Mouse (Mus musculus) heart, embryonic 12.5 days (tissue): ENCODE data around the gene 2010111I01Rik. TPM values are rescaled to one million over a fixed set of nuclear protein-coding genes. Genes with fewer than 3 reads are reported as not detected.

Source experiments
- ATAC-seq: fragments of 200-750 bp; cut with Nextera tagmentation; 2 replicates; pipeline ENCODE4 v1.8.0; 2017; ENCODE audit warnings: moderate TSS enrichment, moderate library complexity; ENCODE audit not compliant: insufficient number of reproducible peaks, low FRiP score
- H3K27ac ChIP-seq: fragments of 300-500 bp; sonication (generic); 2 replicates; pipeline ENCODE4 v1.5.1; 2016; ENCODE audit warnings: mild to moderate bottlenecking, moderate library complexity; ENCODE audit not compliant: poor library complexity, severe bottlenecking
- H3K27me3 ChIP-seq: fragments of 300-500 bp; sonication (generic); replicated peaks from 2 replicates; pipeline ENCODE4 v1.6.1; 2016; ENCODE audit warnings: mild to moderate bottlenecking, moderate library complexity
- H3K36me3 ChIP-seq: fragments of 300-500 bp; sonication (generic); 2 replicates; pipeline ENCODE4 v1.6.1; 2016; ENCODE audit warnings: mild to moderate bottlenecking, moderate library complexity
- H3K4me1 ChIP-seq: fragments of 300-500 bp; sonication (generic); replicated peaks from 2 replicates; pipeline ENCODE4 v1.6.1; 2016; ENCODE audit warnings: mild to moderate bottlenecking
- H3K4me2 ChIP-seq: fragments of 300-500 bp; sonication (generic); 2 replicates; pipeline ENCODE4 v1.6.1; 2016; ENCODE audit warnings: mild to moderate bottlenecking, moderate library complexity
- H3K4me3 ChIP-seq: fragments of 300-500 bp; sonication (generic); 2 replicates; pipeline ENCODE4 v1.5.1; 2016; ENCODE audit warnings: mild to moderate bottlenecking
- H3K9ac ChIP-seq: fragments of 300-500 bp; sonication (generic); 2 replicates; pipeline ENCODE4 v1.6.1; 2016; ENCODE audit warnings: mild to moderate bottlenecking, moderate library complexity
- H3K9me3 ChIP-seq: fragments of 300-500 bp; sonication (generic); replicated peaks from 2 replicates; pipeline ENCODE4 v1.6.1; 2016; ENCODE audit warnings: mild to moderate bottlenecking, moderate library complexity
- WGBS: fragments of 180-500 bp; shearing (Covaris S2); methylation state at CpG from one replicate; pipeline ENCODE4 v1.1.7; 2016; 5-methylcytosine and 5-hydroxymethylcytosine counted together
- polyA plus RNA-seq: library from polyadenylated mRNA; unstranded; fragments of >200 nt; fragmentation: Nextera tagmentation; extraction: Ambion mirVana; gene quantifications from 2 replicates; pipeline ENCODE4 v1.2.1, GENCODE M21; 2016

The 2010111I01Rik gene
- polyA plus RNA-seq, 1 experiment from 2014 or later = 53.5 TPM

DNA sequence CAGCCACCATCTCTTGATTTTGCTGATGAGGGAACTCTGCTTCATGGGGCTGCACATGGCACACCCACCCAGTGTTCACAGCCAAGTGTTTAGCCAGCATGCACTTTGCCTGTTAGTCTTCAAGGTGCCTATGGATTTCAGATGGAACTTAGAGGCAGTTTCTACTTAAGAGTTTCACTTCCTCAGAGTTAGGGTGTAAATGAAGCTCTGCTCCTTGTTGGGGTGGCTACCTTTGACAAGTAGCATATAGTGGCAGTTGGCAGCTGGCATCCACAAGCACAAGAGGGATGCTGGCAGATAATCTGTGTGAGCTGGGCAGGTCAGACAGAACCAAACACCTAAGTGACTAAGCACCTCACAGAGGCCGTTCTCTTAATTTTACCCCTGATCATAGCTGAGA, 221.9 kb downstream of the 2010111I01Rik start:
- H3K36me3 ChIP-seq = 0 out of 2 replicates have a peak, but pooled peaks cover 4% of the 10 kb centered on the region
- H3K4me3 ChIP-seq = no peak overlapping the region
- no peak overlapping the region for H3K4me2 ChIP-seq
- H3K9me3 ChIP-seq = no peaks in the 10 kb centered on the region
- peak overlapping the region; percentile 49; the same call in 1 of the 2 replicates for H3K27ac ChIP-seq
- ATAC-seq = no peak
- 76% methylated on average over 1 of the region's 1 CpGs for WGBS
- no peak overlapping the region for H3K9ac ChIP-seq
- no peaks in the 10 kb centered on the region for H3K27me3 ChIP-seq
- peaks cover 37% of the 10 kb centered on the region for H3K4me1 ChIP-seq

DNA sequence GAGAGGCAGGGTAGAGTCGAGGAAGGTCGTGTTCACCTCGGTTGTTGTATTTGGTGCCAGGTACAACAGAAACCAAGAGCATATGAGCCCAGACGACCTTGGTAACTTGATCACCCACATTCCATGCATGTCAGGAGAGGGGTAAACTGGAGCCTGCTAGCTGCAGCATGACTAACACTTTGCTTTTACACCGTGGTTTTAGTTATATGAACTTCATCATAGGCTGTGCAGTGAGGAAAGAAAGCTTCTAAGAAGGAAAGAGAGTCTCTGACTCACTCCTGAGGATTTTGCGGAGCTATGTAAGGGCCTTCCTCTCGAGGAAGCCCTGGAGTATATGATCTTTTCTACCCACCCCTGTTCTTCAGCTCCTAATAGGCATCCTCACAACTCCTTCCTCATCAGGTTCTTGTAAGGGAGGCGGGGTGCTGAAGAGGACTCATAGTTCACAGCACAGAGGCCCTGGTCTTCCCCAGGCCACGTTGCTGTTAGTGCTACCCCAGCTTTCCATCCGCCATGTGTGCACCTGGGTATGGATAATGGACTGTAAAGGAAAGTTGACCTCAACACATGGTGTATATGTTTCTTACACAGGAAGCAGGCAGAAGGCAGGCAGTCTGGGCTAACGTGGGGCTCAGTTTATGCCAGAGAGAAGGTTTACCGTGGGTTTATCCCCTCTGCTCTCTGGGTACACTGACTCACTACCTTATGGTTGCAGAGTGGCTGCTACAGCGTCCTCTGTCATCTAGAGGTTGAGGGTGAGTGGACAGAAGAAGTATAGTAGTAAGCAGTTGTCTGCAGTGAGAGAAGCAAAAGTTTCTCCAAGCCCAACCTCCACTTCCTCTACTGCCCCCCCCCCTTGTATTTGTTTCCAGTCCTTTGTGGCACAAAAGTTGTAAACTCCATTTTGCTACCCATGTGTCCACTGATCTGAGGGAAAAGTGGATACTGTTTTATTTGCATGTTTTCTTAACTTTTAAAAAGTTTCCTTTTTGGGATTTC, 222.8 kb downstream of the 2010111I01Rik start:
- 0 out of 2 replicates have a peak, but pooled peaks cover 5% of the 10 kb centered on the region for H3K36me3 ChIP-seq
- H3K27me3 ChIP-seq = no peaks in the 10 kb centered on the region
- no peaks in the 10 kb centered on the region for H3K9me3 ChIP-seq
- peaks cover 33% of the 10 kb centered on the region for H3K4me1 ChIP-seq
- no peak overlapping the region for H3K9ac ChIP-seq
- no peak; the same call in 1 of the 2 replicates for ATAC-seq
- no peak overlapping the region; the same call in 1 of the 2 replicates for H3K4me2 ChIP-seq
- H3K27ac ChIP-seq = peak overlapping the region; percentile 49
- whole genome bisulfite sequencing = 46% methylated on average over 13 of the region's 13 CpGs
- no peak overlapping the region for H3K4me3 ChIP-seq

DNA sequence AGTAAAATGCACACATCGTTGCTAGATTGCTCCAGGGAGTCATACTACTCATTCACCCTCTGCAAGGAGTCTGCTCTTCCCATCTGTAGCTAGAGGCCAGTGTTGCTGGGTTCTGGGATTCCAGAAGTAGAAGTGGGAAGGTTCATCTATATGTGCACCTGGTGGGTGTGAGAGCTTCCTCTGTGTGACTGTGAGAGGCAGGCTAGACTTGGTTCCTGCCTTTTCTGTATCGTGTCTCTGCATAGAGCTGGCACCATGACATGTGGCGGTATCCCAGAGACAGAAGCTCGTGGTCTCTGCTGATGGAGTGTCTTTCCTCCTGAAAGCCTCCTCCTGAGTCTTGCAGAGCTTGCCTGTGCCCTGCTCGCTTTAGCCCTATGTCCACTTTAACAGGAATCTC, 223.6 kb downstream of the 2010111I01Rik start:
- Histone ChIP-seq H3K9ac (no peak overlapping the region), H3K4me3 (no peak overlapping the region), H3K4me2 (no peak overlapping the region), H3K27me3 (no peaks in the 10 kb centered on the region), H3K27ac (no peak overlapping the region), H3K36me3 (0 out of 2 replicates have a peak, but pooled peaks cover 5% of the 10 kb centered on the region), H3K9me3 (no peaks in the 10 kb centered on the region), H3K4me1 (peaks cover 33% of the 10 kb centered on the region)
- WGBS = 65% methylated on average over 5 of the region's 5 CpGs
- ATAC-seq = no peak

DNA sequence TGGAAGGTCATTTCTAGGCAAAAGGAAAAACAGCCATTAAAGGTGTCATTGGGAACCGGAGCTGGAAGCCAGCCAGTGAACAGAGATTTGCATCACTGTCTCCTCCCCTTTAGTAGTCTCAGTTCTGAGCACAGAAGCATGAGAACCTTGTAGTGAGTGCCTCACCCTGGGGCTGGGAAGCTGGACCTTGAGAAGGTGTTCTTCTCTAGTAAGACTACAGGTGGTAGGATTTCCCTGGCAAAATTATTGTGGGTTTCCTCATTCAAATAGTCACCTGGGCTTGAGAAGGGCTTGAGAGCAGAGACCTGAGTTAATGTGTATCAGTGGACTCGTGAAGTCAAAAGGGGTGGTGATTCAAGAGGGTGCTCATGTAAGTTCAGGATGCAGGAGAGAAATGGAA, 224.1 kb downstream of the 2010111I01Rik start:
- 62% methylated on average over 2 of the region's 2 CpGs for WGBS
- H3K27me3 ChIP-seq = no peaks in the 10 kb centered on the region
- H3K27ac ChIP-seq = no peak overlapping the region
- peaks cover 33% of the 10 kb centered on the region for H3K4me1 ChIP-seq
- H3K9ac ChIP-seq = no peak overlapping the region
- H3K9me3 ChIP-seq = no peaks in the 10 kb centered on the region
- 0 out of 2 replicates have a peak, but pooled peaks cover 5% of the 10 kb centered on the region for H3K36me3 ChIP-seq
- no peak overlapping the region for H3K4me2 ChIP-seq
- no peak overlapping the region for H3K4me3 ChIP-seq
- no peak for ATAC-seq

DNA sequence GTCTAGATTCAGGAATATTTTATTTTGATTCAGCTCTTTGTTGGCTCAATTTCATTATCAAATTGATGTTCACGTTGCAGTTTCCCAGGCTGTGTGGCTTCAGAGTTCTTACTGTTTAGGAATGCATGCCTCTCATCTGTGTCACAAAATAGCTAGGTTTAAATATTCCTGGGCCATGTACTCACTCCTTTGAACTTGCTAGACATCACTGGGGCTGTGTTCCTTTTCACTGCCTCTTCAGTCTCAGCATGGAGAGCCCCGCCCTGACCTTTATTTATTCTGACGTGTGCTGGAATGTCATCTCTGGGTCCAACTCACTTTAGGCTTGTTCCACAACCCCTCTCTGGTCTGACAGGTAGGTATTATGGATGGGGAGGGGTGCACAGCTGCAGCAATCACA, 228.7 kb downstream of the 2010111I01Rik start:
- no peak for ATAC-seq
- H3K4me1 ChIP-seq = peaks cover 5% of the 10 kb centered on the region

DNA sequence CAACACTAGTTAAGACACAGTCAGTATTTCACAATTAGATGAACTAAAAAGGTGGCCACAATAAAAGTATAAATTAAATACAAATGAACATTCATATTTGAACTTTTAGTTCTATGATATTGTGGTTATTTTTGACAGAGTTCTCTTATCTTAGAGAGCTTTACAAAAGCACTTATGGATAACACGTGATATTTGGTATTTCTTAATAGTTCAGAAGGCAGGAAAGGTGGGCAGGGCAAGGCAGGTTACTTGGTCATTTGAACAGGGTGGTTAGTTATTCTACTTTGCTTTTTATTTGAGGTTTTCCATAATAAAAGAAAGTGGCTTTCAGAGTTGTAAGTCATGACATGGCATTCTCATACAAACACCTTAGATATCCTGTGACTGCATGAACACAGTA, 233.3 kb downstream of the 2010111I01Rik start:
- ATAC-seq = no peak

More for the DNA sequence above, 228.7 kb downstream of the 2010111I01Rik start:
- Histone ChIP-seq H3K36me3 (0 out of 2 replicates have a peak, but pooled peaks cover 5% of the 10 kb centered on the region), H3K4me3 (no peak overlapping the region), H3K9ac (no peak overlapping the region), H3K27me3 (no peaks in the 10 kb centered on the region), H3K27ac (no peak overlapping the region), H3K4me2 (no peak overlapping the region), H3K9me3 (no peaks in the 10 kb centered on the region)
- 69% methylated on average over 3 of the region's 3 CpGs for WGBS

DNA sequence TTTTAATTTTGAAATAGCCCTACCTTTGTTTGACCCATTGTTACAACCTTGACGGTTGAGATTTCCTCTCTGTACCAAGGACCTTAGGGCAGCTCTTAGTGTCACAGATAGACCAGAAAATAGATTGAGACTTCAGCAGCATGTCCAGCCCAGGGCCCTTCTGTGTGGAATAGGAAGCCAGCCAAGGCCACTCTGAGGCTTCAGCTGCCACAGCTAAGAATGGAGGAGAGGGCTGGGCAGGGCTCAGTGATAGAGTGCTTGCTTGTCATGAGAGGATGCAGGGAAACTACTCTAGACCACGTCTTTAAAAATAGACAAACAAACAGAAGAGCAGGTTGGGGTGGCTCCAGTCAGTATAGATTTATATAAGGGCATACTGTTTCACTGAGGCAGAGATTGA, 234.9 kb downstream of the 2010111I01Rik start:
- peaks cover 4% of the 10 kb centered on the region; the same call in 1 of the 2 replicates for H3K36me3 ChIP-seq
- no peak overlapping the region for H3K27ac ChIP-seq
- H3K4me2 ChIP-seq = no peak overlapping the region
- no peak for ATAC-seq
- no peaks in the 10 kb centered on the region for H3K4me1 ChIP-seq
- 66% methylated on average over 2 of the region's 2 CpGs for WGBS
- H3K4me3 ChIP-seq = no peak overlapping the region
- no peak overlapping the region for H3K9ac ChIP-seq
- H3K27me3 ChIP-seq = no peaks in the 10 kb centered on the region
- H3K9me3 ChIP-seq = no peaks in the 10 kb centered on the region

More for the DNA sequence above, 233.3 kb downstream of the 2010111I01Rik start:
- Histone ChIP-seq H3K36me3 (peaks cover 4% of the 10 kb centered on the region; the same call in 1 of the 2 replicates), H3K9ac (no peak overlapping the region), H3K4me3 (no peak overlapping the region), H3K27me3 (no peaks in the 10 kb centered on the region), H3K9me3 (no peaks in the 10 kb centered on the region), H3K4me1 (no peaks in the 10 kb centered on the region), H3K4me2 (no peak overlapping the region), H3K27ac (no peak overlapping the region)
- 66% methylated on average over 1 of the region's 1 CpGs for WGBS

DNA sequence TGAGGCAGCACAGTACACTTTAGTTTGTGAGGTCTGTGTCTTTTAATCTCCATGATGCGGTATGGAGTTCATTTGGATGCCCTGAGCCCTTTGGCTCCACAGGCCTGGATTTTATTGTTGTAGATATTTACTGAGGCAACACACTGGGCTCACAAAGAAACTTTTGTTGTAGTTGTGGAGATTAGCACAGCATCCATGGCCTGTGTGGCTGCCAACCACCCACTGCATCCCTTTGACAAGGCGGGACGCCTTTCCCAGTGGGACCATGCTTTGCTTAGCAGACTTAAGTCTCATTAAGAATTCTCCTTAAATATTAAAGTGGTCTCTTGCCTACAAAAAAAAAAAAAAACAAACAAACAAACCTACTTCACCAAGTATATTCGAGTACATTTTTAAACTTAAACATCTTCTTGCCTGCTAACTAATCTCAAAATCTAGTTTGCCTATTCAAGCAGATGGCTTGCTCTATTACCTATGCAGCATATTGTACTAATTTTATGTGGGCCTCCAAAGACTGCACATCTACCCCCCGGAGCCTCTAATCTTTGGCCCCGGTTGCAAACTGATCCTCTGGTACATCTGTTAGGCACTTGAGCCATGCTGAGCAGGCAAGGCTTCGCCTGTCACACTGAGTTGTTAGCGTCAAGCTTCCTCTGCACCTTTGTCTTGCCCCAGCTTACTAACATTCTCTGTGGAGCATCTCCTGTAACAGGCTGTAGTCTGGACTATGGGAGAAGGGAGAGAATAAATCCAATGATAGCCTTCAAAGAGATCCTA, 239.0 kb downstream of the 2010111I01Rik start:
- no peak overlapping the region for H3K4me2 ChIP-seq
- no peak overlapping the region for H3K27ac ChIP-seq
- no peak overlapping the region for H3K9ac ChIP-seq
- no peak overlapping the region for H3K4me3 ChIP-seq
- peaks cover 4% of the 10 kb centered on the region; the same call in 1 of the 2 replicates for H3K36me3 ChIP-seq
- no peaks in the 10 kb centered on the region for H3K4me1 ChIP-seq
- H3K9me3 ChIP-seq = no peaks in the 10 kb centered on the region
- 64% methylated on average over 8 of the region's 8 CpGs for WGBS
- ATAC-seq = no peak
- H3K27me3 ChIP-seq = no peaks in the 10 kb centered on the region

DNA sequence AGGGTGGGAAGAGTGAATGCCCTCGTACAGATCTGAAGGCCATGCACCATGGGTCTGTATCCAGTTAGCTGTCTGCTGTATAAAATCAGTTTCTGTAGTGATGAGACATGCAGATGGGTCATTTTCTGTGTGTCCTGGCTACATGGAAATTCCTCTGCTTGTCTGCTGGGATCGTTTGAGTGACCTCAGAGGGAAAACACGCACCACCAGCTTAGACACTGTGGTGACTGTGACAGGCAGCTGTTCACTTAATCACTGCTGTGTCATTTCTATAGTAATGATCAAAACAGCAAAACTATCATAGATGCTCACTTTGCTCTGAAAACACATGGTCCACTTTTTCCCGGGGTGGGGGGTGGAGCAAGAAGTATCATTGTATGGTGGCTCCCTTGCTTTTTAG, 241.1 kb downstream of the 2010111I01Rik start:
- ATAC-seq = no peak
- H3K4me1 ChIP-seq = no peaks in the 10 kb centered on the region
- no peaks in the 10 kb centered on the region for H3K9me3 ChIP-seq
- no peak overlapping the region for H3K4me2 ChIP-seq
- no peaks in the 10 kb centered on the region for H3K36me3 ChIP-seq
- H3K27me3 ChIP-seq = no peaks in the 10 kb centered on the region
- H3K4me3 ChIP-seq = no peak overlapping the region
- no peak overlapping the region for H3K27ac ChIP-seq
- WGBS = 77% methylated on average over 4 of the region's 4 CpGs
- no peak overlapping the region for H3K9ac ChIP-seq

DNA sequence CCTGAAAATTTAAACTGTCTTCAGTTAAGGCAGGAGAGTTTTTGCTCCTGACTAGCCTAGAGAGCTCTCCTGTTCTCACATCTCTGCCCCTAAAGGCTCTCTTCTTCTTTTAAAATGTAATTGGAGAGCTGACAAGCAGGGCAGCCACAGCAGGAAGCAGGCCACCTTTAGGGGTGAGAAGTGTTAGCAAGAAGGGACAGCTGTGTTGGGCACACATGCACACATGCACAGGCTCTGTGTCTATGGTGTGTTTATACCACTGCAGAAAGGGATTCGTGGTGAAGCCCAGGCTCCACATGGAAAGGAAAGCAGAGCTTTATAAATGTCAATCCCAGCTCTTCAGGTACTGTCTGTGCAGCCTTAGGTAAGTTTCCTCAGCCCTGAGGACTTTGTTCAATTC, 241.7 kb downstream of the 2010111I01Rik start:
- Histone ChIP-seq H3K4me2 (no peak overlapping the region), H3K9ac (no peak overlapping the region), H3K9me3 (no peaks in the 10 kb centered on the region), H3K4me1 (no peaks in the 10 kb centered on the region), H3K36me3 (no peaks in the 10 kb centered on the region), H3K4me3 (no peak overlapping the region), H3K27ac (no peak overlapping the region), H3K27me3 (no peaks in the 10 kb centered on the region)
- ATAC-seq = no peak
- WGBS = 75% methylated on average over 1 of the region's 1 CpGs

DNA sequence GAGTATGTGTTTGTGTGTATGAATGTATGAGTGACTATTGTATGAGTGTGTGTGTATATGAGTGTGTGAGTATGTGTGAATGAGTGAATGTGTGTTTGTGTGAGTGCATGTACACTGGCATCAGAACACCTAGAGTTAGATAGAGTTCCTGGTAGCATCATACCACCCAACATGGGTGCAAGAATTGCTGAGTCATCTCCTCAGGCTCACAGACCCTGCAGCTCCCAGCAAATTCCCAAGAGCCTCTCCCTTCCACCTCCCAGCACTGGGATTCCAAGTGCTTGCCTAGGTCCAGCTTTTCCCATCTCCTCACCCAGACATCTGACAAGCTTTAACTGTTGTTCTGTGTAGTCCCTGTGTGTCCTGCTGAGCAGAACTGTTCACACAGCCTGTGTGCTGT, 251.8 kb downstream of the 2010111I01Rik start:
- H3K4me3 ChIP-seq = no peak overlapping the region
- 0 out of 2 replicates have a peak, but pooled peaks cover 6% of the 10 kb centered on the region for H3K36me3 ChIP-seq
- H3K27ac ChIP-seq = no peak overlapping the region
- no peak overlapping the region for H3K4me2 ChIP-seq
- H3K4me1 ChIP-seq = 0 out of 2 replicates have a peak, but pooled peaks cover 4% of the 10 kb centered on the region
- no peaks in the 10 kb centered on the region for H3K9me3 ChIP-seq
- no peak overlapping the region for H3K9ac ChIP-seq
- no peaks in the 10 kb centered on the region for H3K27me3 ChIP-seq
- no peak for ATAC-seq
